Mouse (Mus musculus) MEL (cell line): Measurements from ENCODE around the gene Olfr1438-ps1. TPM values are rescaled to one million over a fixed set of nuclear protein-coding genes. Genes with fewer than 3 reads are reported as not detected.
"Not testable (repeated sequence)": the region's sequence is repeated elsewhere in the genome, so short reads cannot be mapped to it uniquely, and the experiment has no call there.

Source experiments
- DNase-seq: peaks from one replicate; pipeline ENCODE4 v3.0.0; 2011; ENCODE audit warnings: low read depth, low spot score
- H3K27ac ChIP-seq: 2 replicates; pipeline ENCODE4 v1.5.1; 2012; ENCODE audit warnings: low read depth, mild to moderate bottlenecking, control low read depth, low read length, moderate library complexity; ENCODE audit not compliant: control insufficient read depth
- H3K27me3 ChIP-seq, 2 experiments: fragments of 150-350 bp in 1 of 2; sonication (generic) in 1 of 2; 2 replicates each; pipeline ENCODE4 v1.6.1; 2012; ENCODE audit warnings: low read length in 2 of 2, mild to moderate bottlenecking in 2 of 2, improper control_type of control experiment in 1 of 2, moderate library complexity in 1 of 2; ENCODE audit not compliant: insufficient read depth in 2 of 2, control insufficient read depth in 1 of 2
- H3K36me3 ChIP-seq, 2 experiments: 2 replicates each; pipeline ENCODE4 v1.6.1; 2012 to 2014; ENCODE audit warnings: low read length in 2 of 2, improper control_type of control experiment in 1 of 2, inconsistent platforms in 1 of 2, mild to moderate bottlenecking in 1 of 2; ENCODE audit not compliant: insufficient read depth in 2 of 2, control insufficient read depth in 1 of 2
- H3K4me1 ChIP-seq, 2 experiments: fragments of 150-350 bp in 1 of 2; sonication (generic) in 1 of 2; 2 replicates each; pipeline ENCODE4 v1.6.1; 2012; ENCODE audit warnings: low read length in 2 of 2, improper control_type of control experiment in 1 of 2, mild to moderate bottlenecking in 1 of 2; ENCODE audit not compliant: insufficient read depth in 2 of 2, control insufficient read depth in 1 of 2
- H3K4me3 ChIP-seq, 2 experiments: fragments of 150-350 bp in 1 of 2; sonication (generic) in 1 of 2; 2 replicates each; pipeline ENCODE4 v1.5.1; 2012; ENCODE audit warnings: low read depth in 2 of 2, low read length in 2 of 2, mild to moderate bottlenecking in 2 of 2, moderate library complexity in 2 of 2, control low read depth in 1 of 2, improper control_type of control experiment in 1 of 2; ENCODE audit not compliant: control insufficient read depth in 1 of 2, insufficient read depth in 1 of 2
- H3K79me2 ChIP-seq: 2 replicates; pipeline ENCODE4 v1.6.1; 2012; ENCODE audit warnings: mild to moderate bottlenecking, low read length, moderate library complexity; ENCODE audit not compliant: control insufficient read depth, poor library complexity, insufficient read depth
- H3K9ac ChIP-seq: 2 replicates; pipeline ENCODE4 v1.6.1; 2012; ENCODE audit warnings: low read depth, mild to moderate bottlenecking, control low read depth, low read length, moderate library complexity; ENCODE audit not compliant: control insufficient read depth, poor library complexity, severe bottlenecking
- H3K9me3 ChIP-seq: fragments of 150-350 bp; sonication (generic); replicated peaks from 2 replicates; pipeline ENCODE4 v1.6.1; 2012; ENCODE audit warnings: mild to moderate bottlenecking, low read length, improper control_type of control experiment, moderate library complexity; ENCODE audit not compliant: insufficient read depth
- CHD1 ChIP-seq: IDR thresholded peaks from 2 replicates; pipeline ENCODE4 v1.6.1; 2012; ENCODE audit warnings: low read depth, mild to moderate bottlenecking, inconsistent platforms, low read length, improper control_type of control experiment
- CHD2 ChIP-seq: IDR thresholded peaks from 2 replicates; pipeline ENCODE4 v1.6.1; 2011; ENCODE audit warnings: low read length, improper control_type of control experiment
- EP300 ChIP-seq, 2 experiments: IDR thresholded peaks; 2 replicates each; pipeline ENCODE4 v1.6.1; 2011; ENCODE audit warnings: improper control_type of control experiment in 2 of 2, low read length in 2 of 2, low read depth in 1 of 2, mild to moderate bottlenecking in 1 of 2
- ETS1 ChIP-seq: IDR thresholded peaks from 2 replicates; pipeline ENCODE4 v1.6.1; 2012; ENCODE audit warnings: low read depth, mild to moderate bottlenecking, inconsistent platforms, low read length, improper control_type of control experiment, moderate library complexity
- JUND ChIP-seq: IDR thresholded peaks from 2 replicates; pipeline ENCODE4 v1.6.1; 2011; ENCODE audit warnings: low read depth, mild to moderate bottlenecking, improper control_type of control experiment, low read length
- MXI1 ChIP-seq: IDR thresholded peaks from 2 replicates; pipeline ENCODE4 v1.6.1; 2011; ENCODE audit warnings: mild to moderate bottlenecking, low read depth, low read length, improper control_type of control experiment
- MYB ChIP-seq: IDR thresholded peaks from 2 replicates; pipeline ENCODE4 v1.6.1; 2011; ENCODE audit warnings: mild to moderate bottlenecking, low read depth, low read length, improper control_type of control experiment
- NRF1 ChIP-seq: IDR thresholded peaks from 2 replicates; pipeline ENCODE4 v1.6.1; 2014; ENCODE audit warnings: low read depth, mild to moderate bottlenecking, inconsistent platforms, low read length, improper control_type of control experiment, moderate library complexity; ENCODE audit not compliant: poor library complexity, insufficient read depth, severe bottlenecking
- RAD21 ChIP-seq: IDR thresholded peaks from 2 replicates; pipeline ENCODE4 v1.6.1; 2011; ENCODE audit warnings: mild to moderate bottlenecking, low read depth, low read length, improper control_type of control experiment
- RCOR1 ChIP-seq: IDR thresholded peaks from 2 replicates; pipeline ENCODE4 v1.6.1; 2012; ENCODE audit warnings: low read depth, mild to moderate bottlenecking, inconsistent platforms, low read length, improper control_type of control experiment
- SIN3A ChIP-seq: IDR thresholded peaks from 2 replicates; pipeline ENCODE4 v1.6.1; 2012; ENCODE audit warnings: low read length, improper control_type of control experiment, inconsistent platforms
- TAL1 ChIP-seq: IDR thresholded peaks from 2 replicates; pipeline ENCODE4 v1.6.1; 2012; ENCODE audit warnings: mild to moderate bottlenecking, inconsistent platforms, low read length, moderate library complexity, mixed read lengths
- TBP ChIP-seq: IDR thresholded peaks from 2 replicates; pipeline ENCODE4 v1.8.0; 2011; ENCODE audit warnings: low read depth, low read length, improper control_type of control experiment
- ZC3H11A ChIP-seq: IDR thresholded peaks from 2 replicates; pipeline ENCODE4 v1.6.1; 2012; ENCODE audit warnings: low read depth, mild to moderate bottlenecking, inconsistent platforms, low read length, improper control_type of control experiment
- ZKSCAN1 ChIP-seq: IDR thresholded peaks from 2 replicates; pipeline ENCODE4 v1.6.1; 2012; ENCODE audit warnings: low read depth, mild to moderate bottlenecking, inconsistent platforms, low read length, improper control_type of control experiment, moderate library complexity
- ZNF384 ChIP-seq: IDR thresholded peaks from 2 replicates; pipeline ENCODE4 v1.6.1; 2012; ENCODE audit warnings: low read depth, mild to moderate bottlenecking, inconsistent platforms, low read length, improper control_type of control experiment
- polyA plus RNA-seq, 2 experiments: library from polyadenylated mRNA; stranded (reverse) in 1 of 2; unstranded in 1 of 2; fragments of >175 nt in 1 of 2; fragments of >200 nt in 1 of 2; gene quantifications; 2 replicates each; pipeline versions ENCODE4 v1.2.1 to v1.2.4; 2012; ENCODE audit warnings: low replicate concordance in 2 of 2, low read depth in 1 of 2; ENCODE audit not compliant: insufficient read length in 2 of 2, insufficient read depth in 1 of 2, missing spikeins in 1 of 2
- total RNA-seq: library from RNA; depleted of rRNA; stranded (reverse); fragments of 300-350 nt; gene quantifications from 2 replicates; pipeline ENCODE4 v1.2.3, GENCODE M21; 2012

The Olfr1438-ps1 gene
- total and polyA plus RNA-seq, 3 experiments: 0.03 TPM; not detected in 2

GRCm38 (mm10) chr19:12373004-12373403 is 37.3 kb upstream of the Olfr1438-ps1 start:
- Histone ChIP-seq H3K79me2 (no peaks in the 10 kb centered on the region), H3K36me3 (no peaks in the 10 kb centered on the region), H3K27ac (no peak overlapping the region), H3K27me3 (no peaks in the 10 kb centered on the region), H3K9me3 (no peaks in the 10 kb centered on the region), H3K9ac (no peak overlapping the region), H3K4me1 (no peaks in the 10 kb centered on the region), H3K4me3 (no peak overlapping the region)
- no peak for TF ChIP-seq JUND
- TF ChIP-seq RAD21: no peak
- no peak for DNase-seq

DNA sequence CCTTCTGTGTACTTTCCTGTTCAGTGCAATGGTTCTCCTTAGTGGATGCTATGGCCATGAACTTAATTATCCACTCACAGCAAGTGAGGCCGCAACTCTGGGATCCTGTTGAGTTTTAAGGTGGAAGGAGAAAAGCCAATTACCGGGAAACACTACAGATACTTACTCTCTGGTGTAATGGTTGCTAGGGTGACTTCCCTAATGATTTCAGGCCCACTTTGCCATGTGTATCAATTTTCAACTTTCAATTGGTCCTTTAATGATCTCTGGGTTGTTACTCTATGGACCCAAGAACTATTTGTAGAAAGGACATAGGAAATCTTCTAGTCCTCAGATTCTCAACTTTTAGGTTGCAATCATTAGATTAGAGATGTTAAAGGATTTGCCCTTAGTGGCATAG is 10.7 kb downstream of the Olfr1438-ps1 start, which contains the start of gene Olfr1437:
Olfr1437 (minus strand) TSS at position 101 of the 400 bp plus-strand sequence.
- no peaks in the 10 kb centered on the region for H3K79me2 ChIP-seq
- peaks cover 2 to 3% of the 10 kb centered on the region in 2 experiments; a peak in 1 of 4 replicates for H3K27me3 ChIP-seq

GRCm38 (mm10) chr19:12299030-12299429 is 36.7 kb downstream of the Olfr1438-ps1 start, which contains the start of gene Olfr1436:
TSS of gene Olfr1436 (minus strand) at chr19:12299130.
- DNase-seq, H3K9ac ChIP-seq: not testable (repeated sequence)

More for the DNA sequence above, 10.7 kb downstream of the Olfr1438-ps1 start, which contains the start of gene Olfr1437:
- Histone ChIP-seq H3K4me1 (no peaks in the 10 kb centered on the region), H3K9me3 (no peaks in the 10 kb centered on the region), H3K27ac (no peak within 1 kb of the TSS), H3K9ac (no peak within 1 kb of the TSS), H3K36me3 (no peaks in the 10 kb centered on the region), H3K4me3 (no peak within 1 kb of the TSS)
- no peak for TF ChIP-seq CHD1
- TF ChIP-seq RCOR1: no peak
- TF ChIP-seq TBP: no peak
- no peak for TF ChIP-seq ETS1
- no peak for TF ChIP-seq SIN3A
- TF ChIP-seq MXI1: no peak
- no peak for TF ChIP-seq TAL1
- TF ChIP-seq CHD2: no peak
- no peak for TF ChIP-seq NRF1
- no peak for TF ChIP-seq MYB
- no peak for TF ChIP-seq ZNF384
- no peak for TF ChIP-seq ZC3H11A
- no peak for TF ChIP-seq EP300 (IDR thresholded peaks at IDR 0.05; ENCODE audit: low read depth in 1 of 2, low read length in 2 of 2)
- TF ChIP-seq ZKSCAN1: no peak
- no peak for DNase-seq

More at GRCm38 (mm10) chr19:12299030-12299429, 36.7 kb downstream of the Olfr1438-ps1 start, which contains the start of gene Olfr1436:
- H3K9me3 ChIP-seq, H3K27me3 ChIP-seq, H3K4me1 ChIP-seq, H3K36me3 ChIP-seq, H3K27ac ChIP-seq, H3K79me2 ChIP-seq, H3K4me3 ChIP-seq: not testable (repeated sequence)
